ENCODE assay signal across 23 mouse cellular contexts in genomic region chr6:147021181-147021580, GRCm38 (mm10). TPM values are rescaled to one million over a fixed set of nuclear protein-coding genes. Genes with fewer than 3 reads are reported as not detected.
DNase-seq lines count a peak whose midpoint lies in the region; ATAC-seq and TF ChIP-seq lines count a peak whose summit lies in the region.
"Had no signal": no experiment of that assay in that cellular context is flagged by ENCODE, and none has a peak within 500 bp of the region (broad histone marks: within the 10 kb centered on the region; RNA-seq: fewer than 3 reads in every experiment).

No protein-coding gene starts in this region.

- no peak for ATAC-seq in neural tube, embryonic 15.5 days (ENCODE audit: low FRiP score)
- ATAC-seq in stomach, postnatal 0 days (ENCODE audit: low FRiP score, low TSS enrichment) = no peak
- ATAC-seq: CD4-positive, CD25-positive, alpha-beta regulatory T cell, adult 4 months; forebrain, embryonic 15.5 days; hindbrain, embryonic 16.5 days; intestine, embryonic 15.5 days had no signal

- H3K9ac ChIP-seq in neural tube, embryonic 15.5 days (replicated peaks) = no peak overlapping the region
- H3K9ac ChIP-seq in stomach, postnatal 0 days (ENCODE audit: low read length) = no peak overlapping the region
- H3K9ac ChIP-seq: embryonic facial prominence, embryonic 12.5 days; embryonic facial prominence, embryonic 15.5 days; forebrain, embryonic 15.5 days; heart, embryonic 12.5 days; heart, embryonic 15.5 days; hindbrain, embryonic 13.5 days; intestine, embryonic 15.5 days had no signal

- H3K36me3 ChIP-seq in neural tube, embryonic 15.5 days = no peaks in the 10 kb centered on the region; the same call in 1 of the 2 replicates
- H3K36me3 ChIP-seq in stomach, postnatal 0 days (ENCODE audit: control insufficient read depth, insufficient read depth, low read length) = peaks cover 24% of the 10 kb centered on the region
- H3K36me3 ChIP-seq: forebrain, embryonic 15.5 days; hindbrain, embryonic 13.5 days had no signal

- TF ChIP-seq POLR2A in cerebellum, adult 2 months (IDR thresholded peaks at IDR 0.05; ENCODE audit: borderline replicate concordance, insufficient read depth, low read length) = no peak

- peak; percentile 39 to 59 for DNase-seq in cerebellum, adult 2 months
- DNase-seq in cerebellum, adult 9-10 months = no peak
- DNase-seq in neural tube, embryonic 10.5 days (ENCODE audit: extremely low spot score, low spot score) = peak; percentile 6
- DNase-seq in stomach, postnatal 0 days (ENCODE audit: low spot score) = peak; percentile 5
- no peak for DNase-seq in left cerebral cortex, adult 9 months (ENCODE audit: low spot score in 2 of 2)
- DNase-seq: adrenal gland, adult 2 months; adrenal gland, postnatal 14 days; gastrocnemius, postnatal 25 days; heart, adult 18-20 months; heart, postnatal 10 days; heart, postnatal 36 days; kidney, adult 11 months had no signal

- H3K27ac ChIP-seq in cerebellum, adult 2 months (ENCODE audit: insufficient read depth, low read length) = no peak overlapping the region
- H3K27ac ChIP-seq in neural tube, embryonic 15.5 days (replicated peaks) = no peak overlapping the region
- no peak overlapping the region for H3K27ac ChIP-seq in stomach, postnatal 0 days (replicated peaks)
- H3K27ac ChIP-seq: embryonic facial prominence, embryonic 12.5 days; embryonic facial prominence, embryonic 15.5 days; forebrain, embryonic 15.5 days; heart, embryonic 15.5 days; hindbrain, embryonic 10.5 days; hindbrain, embryonic 13.5 days; intestine, embryonic 15.5 days had no signal

- H3K4me2 ChIP-seq in neural tube, embryonic 15.5 days = no peak overlapping the region
- H3K4me2 ChIP-seq in stomach, postnatal 0 days (replicated peaks; ENCODE audit: low read depth) = no peak overlapping the region
- H3K4me2 ChIP-seq: embryonic facial prominence, embryonic 12.5 days; embryonic facial prominence, embryonic 15.5 days; forebrain, embryonic 15.5 days; heart, embryonic 12.5 days; heart, embryonic 15.5 days; hindbrain, embryonic 13.5 days; intestine, embryonic 15.5 days had no signal

- WGBS in cerebellum, adult 2 months = 48% methylated on average over 5 of the region's 5 CpGs
- WGBS in neural tube, embryonic 15.5 days = 97% methylated on average over 5 of the region's 5 CpGs
- 91% methylated on average over 5 of the region's 5 CpGs for WGBS in stomach, postnatal 0 days

- no peaks in the 10 kb centered on the region for H3K27me3 ChIP-seq in cerebellum, adult 2 months (ENCODE audit: control insufficient read depth, insufficient read depth, low read length)
- H3K27me3 ChIP-seq in neural tube, embryonic 15.5 days (replicated peaks) = no peaks in the 10 kb centered on the region
- H3K27me3 ChIP-seq in stomach, postnatal 0 days (ENCODE audit: control insufficient read depth, insufficient read depth, low read length) = no peaks in the 10 kb centered on the region
- H3K27me3 ChIP-seq: embryonic facial prominence, embryonic 12.5 days; embryonic facial prominence, embryonic 15.5 days; forebrain, embryonic 15.5 days; heart, embryonic 12.5 days; heart, embryonic 15.5 days; hindbrain, embryonic 13.5 days; intestine, embryonic 15.5 days had no signal

- H3K9me3 ChIP-seq in neural tube, embryonic 15.5 days (replicated peaks) = no peaks in the 10 kb centered on the region
- H3K9me3 ChIP-seq in stomach, postnatal 0 days (ENCODE audit: control insufficient read depth, low read length) = no peaks in the 10 kb centered on the region
- H3K9me3 ChIP-seq: embryonic facial prominence, embryonic 12.5 days; embryonic facial prominence, embryonic 15.5 days; forebrain, embryonic 15.5 days; heart, embryonic 12.5 days; heart, embryonic 15.5 days; hindbrain, embryonic 10.5 days; hindbrain, embryonic 13.5 days; intestine, embryonic 15.5 days had no signal

- TF ChIP-seq CTCF in cerebellum, adult 2 months (IDR thresholded peaks at IDR 0.05; ENCODE audit: borderline replicate concordance, insufficient read depth, low read depth, low read length) = no peak
- TF ChIP-seq CTCF in stomach, postnatal 0 days (IDR thresholded peaks at IDR 0.05; ENCODE audit: low read depth) = no peak

- H3K4me3 ChIP-seq in cerebellum, adult 2 months (replicated peaks; ENCODE audit: insufficient read depth, low read depth, low read length) = no peak overlapping the region
- H3K4me3 ChIP-seq in neural tube, embryonic 15.5 days (replicated peaks) = no peak overlapping the region
- H3K4me3 ChIP-seq in stomach, postnatal 0 days (ENCODE audit: low read depth, low read length) = no peak overlapping the region
- H3K4me3 ChIP-seq: embryonic facial prominence, embryonic 12.5 days; embryonic facial prominence, embryonic 15.5 days; forebrain, embryonic 15.5 days; heart, embryonic 12.5 days; heart, embryonic 15.5 days; hindbrain, embryonic 10.5 days; hindbrain, embryonic 13.5 days; intestine, embryonic 15.5 days had no signal

- TF ChIP-seq EP300 in stomach, postnatal 0 days (optimal IDR thresholded peaks at IDR 0.05) = no peak

- H3K4me1 ChIP-seq in cerebellum, adult 2 months (ENCODE audit: control insufficient read depth, insufficient read depth, low read length) = peaks cover 7% of the 10 kb centered on the region
- H3K4me1 ChIP-seq in neural tube, embryonic 15.5 days = no peaks in the 10 kb centered on the region
- no peaks in the 10 kb centered on the region for H3K4me1 ChIP-seq in stomach, postnatal 0 days (replicated peaks; ENCODE audit: control insufficient read depth, insufficient read depth)
- H3K4me1 ChIP-seq: embryonic facial prominence, embryonic 12.5 days; embryonic facial prominence, embryonic 15.5 days; forebrain, embryonic 15.5 days; hindbrain, embryonic 10.5 days; hindbrain, embryonic 13.5 days; intestine, embryonic 15.5 days had no signal

RNA-seq across cellular contexts. Expression of gene Rep15, which starts 11.2 kb away (rescaled TPM):
- 0.40 and 0.69 TPM in 2 replicates for polyA plus RNA-seq in cerebellum, adult 2 months (2012; rRNA removed)
- 0.88 and 0.95 TPM in 2 replicates for polyA plus RNA-seq in neural tube, embryonic 15.5 days (2015; fragmentation: Nextera tagmentation; extraction: Ambion mirVana)
- polyA plus RNA-seq in stomach, postnatal 0 days (2015; fragmentation: Nextera tagmentation; extraction: Ambion mirVana) = 173 and 196 TPM in 2 replicates

RNA-seq across cellular contexts. Expression of gene Mrps35, which starts 21.4 kb away (rescaled TPM):
- polyA plus RNA-seq in cerebellum, adult 2 months (2012; rRNA removed) = 41.7 and 41.9 TPM in 2 replicates
- polyA plus RNA-seq in neural tube, embryonic 15.5 days (2015; fragmentation: Nextera tagmentation; extraction: Ambion mirVana) = 83.9 and 92.8 TPM in 2 replicates
- 101 and 107 TPM in 2 replicates for polyA plus RNA-seq in stomach, postnatal 0 days (2015; fragmentation: Nextera tagmentation; extraction: Ambion mirVana)

Comparison
In these comparisons a context has a peak if more than half of its experiments do, and no peak if none do; other contexts are left out.
1. DNase-seq: peak in cerebellum, adult 2 months (2 of 2), neural tube, embryonic 10.5 days (single experiment) and stomach, postnatal 0 days (single experiment); none in cerebellum, adult 9-10 months (single experiment) and left cerebral cortex, adult 9 months (0 of 2).
2. RNA of gene Rep15, which starts 11.2 kb away (polyA plus RNA-seq): 173 to 196 TPM in stomach, postnatal 0 days; 0.88 to 0.95 TPM in neural tube, embryonic 15.5 days and 0.40 to 0.69 TPM in cerebellum, adult 2 months; every median in the first group is over 10 times any median in the second.